In genomic region chr9:59487331-59487730, GRCm38 (mm10) we compare ENCODE assay signal across 8 mouse cellular contexts. TPM values are rescaled to one million over a fixed set of nuclear protein-coding genes. Genes with fewer than 3 reads are reported as not detected.
A peak's percentile ranks its signal among the peaks of the same experiment; 100 is the strongest.
DNase-seq lines count a peak whose midpoint lies in the region; ATAC-seq lines count a peak whose summit lies in the region.

No protein-coding gene starts in this region.

- DNase-seq in kidney, adult 11 months, result no peak
- DNase-seq in midbrain, embryonic 14.5 days, result no peak
- DNase-seq in urinary bladder, adult 18-20 months (ENCODE audit: low spot score in 2 of 2), result no peak
- no peak for DNase-seq in left cerebral cortex, postnatal 14 days (ENCODE audit: low spot score in 2 of 2)
- no peak for DNase-seq in ovary, postnatal 36 days (ENCODE audit: low spot score)

- H3K4me3 ChIP-seq in kidney, embryonic 16.5 days (ENCODE audit: low read length), result peak overlapping the region; percentile 99
- peak overlapping the region; percentile 95 for H3K4me3 ChIP-seq in brown adipose tissue, adult 24 weeks (ENCODE audit: insufficient read depth, low read depth, low read length)
- peak overlapping the region; percentile 98 for H3K4me3 ChIP-seq in hindbrain, embryonic 12.5 days
- peak overlapping the region; percentile 99 for H3K4me3 ChIP-seq in midbrain, embryonic 14.5 days (replicated peaks; ENCODE audit: low read depth, low read length)

- H3K9me3 ChIP-seq in kidney, embryonic 16.5 days (ENCODE audit: low read length), result no peaks in the 10 kb centered on the region
- no peaks in the 10 kb centered on the region for H3K9me3 ChIP-seq in hindbrain, embryonic 12.5 days (replicated peaks)
- H3K9me3 ChIP-seq in midbrain, embryonic 14.5 days (ENCODE audit: control insufficient read depth, low read length), result no peaks in the 10 kb centered on the region

- peak overlapping the region; percentile 97 for H3K9ac ChIP-seq in kidney, embryonic 16.5 days (replicated peaks; ENCODE audit: low read length)
- 0 out of 2 replicates have a peak overlapping the region, but pooled peaks have one; percentile 100 for H3K9ac ChIP-seq in hindbrain, embryonic 12.5 days
- peak overlapping the region; percentile 98 for H3K9ac ChIP-seq in midbrain, embryonic 14.5 days (replicated peaks; ENCODE audit: low read length)

- no peaks in the 10 kb centered on the region for H3K27me3 ChIP-seq in kidney, embryonic 16.5 days (ENCODE audit: insufficient read depth, low read length)
- no peaks in the 10 kb centered on the region for H3K27me3 ChIP-seq in hindbrain, embryonic 12.5 days
- no peaks in the 10 kb centered on the region for H3K27me3 ChIP-seq in midbrain, embryonic 14.5 days (ENCODE audit: control insufficient read depth, insufficient read depth, low read length)

- H3K4me2 ChIP-seq in kidney, embryonic 16.5 days (replicated peaks; ENCODE audit: low read depth, low read length), result peak overlapping the region; percentile 66
- peak overlapping the region; percentile 94 for H3K4me2 ChIP-seq in hindbrain, embryonic 12.5 days (replicated peaks)
- peak overlapping the region; percentile 92 for H3K4me2 ChIP-seq in midbrain, embryonic 14.5 days (ENCODE audit: low read length)

- H3K4me1 ChIP-seq in kidney, embryonic 16.5 days (ENCODE audit: insufficient read depth, low read length), result peaks cover 7% of the 10 kb centered on the region; the same call in 1 of the 2 replicates
- no peaks in the 10 kb centered on the region for H3K4me1 ChIP-seq in brown adipose tissue, adult 24 weeks (ENCODE audit: control insufficient read depth, insufficient read depth, insufficient read length, low read length)
- H3K4me1 ChIP-seq in hindbrain, embryonic 12.5 days, result peaks cover 13% of the 10 kb centered on the region
- peaks cover 19% of the 10 kb centered on the region for H3K4me1 ChIP-seq in midbrain, embryonic 14.5 days (ENCODE audit: control insufficient read depth, insufficient read depth, low read length)

- intact Hi-C loops in left cerebral cortex, postnatal 14 days (cut with DNase I), result loop anchor here (5.0 to 10.0 kb wide), 2 partner anchors 80 to 193 kb away; partner anchors contain the start of gene Adpgk

- no peak for ATAC-seq in kidney, embryonic 16.5 days (ENCODE audit: low FRiP score, low TSS enrichment)
- ATAC-seq in hindbrain, embryonic 12.5 days (ENCODE audit: low FRiP score), result no peak
- ATAC-seq in midbrain, embryonic 14.5 days (ENCODE audit: low FRiP score, low TSS enrichment), result no peak

- peak overlapping the region; percentile 97 for H3K27ac ChIP-seq in kidney, embryonic 16.5 days (ENCODE audit: low read length)
- peak overlapping the region; percentile 74 for H3K27ac ChIP-seq in brown adipose tissue, adult 24 weeks (replicated peaks; ENCODE audit: low read depth, low read length)
- H3K27ac ChIP-seq in hindbrain, embryonic 12.5 days, result peak overlapping the region; percentile 100
- peak overlapping the region; percentile 99 for H3K27ac ChIP-seq in midbrain, embryonic 14.5 days (replicated peaks; ENCODE audit: low read depth, low read length)

- no peaks in the 10 kb centered on the region for H3K36me3 ChIP-seq in kidney, embryonic 16.5 days (ENCODE audit: insufficient read depth, low read length)
- H3K36me3 ChIP-seq in hindbrain, embryonic 12.5 days, result no peaks in the 10 kb centered on the region
- no peaks in the 10 kb centered on the region for H3K36me3 ChIP-seq in midbrain, embryonic 14.5 days (ENCODE audit: control insufficient read depth, insufficient read depth, low read length)

RNA-seq across cellular contexts. Expression of gene Arih1, which starts 0.9 kb away (rescaled TPM):
- polyA plus RNA-seq in kidney, embryonic 16.5 days (2015; fragmentation: Nextera tagmentation; extraction: Ambion mirVana), result 12.4 and 13.6 TPM in 2 replicates
- 38.9 and 39.7 TPM in 2 replicates for polyA plus RNA-seq in brown adipose tissue, adult 24 weeks (2012; ENCODE audit: insufficient read depth, insufficient read length, missing spikeins)
- 24.1 and 25.6 TPM in 2 replicates for polyA plus RNA-seq in hindbrain, embryonic 12.5 days (2016; fragmentation: Nextera tagmentation; extraction: Ambion mirVana)
- polyA plus RNA-seq in midbrain, embryonic 14.5 days (2014; fragmentation: Nextera tagmentation; extraction: Ambion mirVana), result 17.0 and 19.6 TPM in 2 replicates
- total RNA-seq in left cerebral cortex, postnatal 14 days (2021), result 100 to 1,000 TPM; 105 to 110 TPM

RNA-seq across cellular contexts. Expression of gene Hexa, which starts 52.0 kb away (rescaled TPM):
- polyA plus RNA-seq in kidney, embryonic 16.5 days (2015; fragmentation: Nextera tagmentation; extraction: Ambion mirVana), result 69.7 and 78.1 TPM in 2 replicates
- 34.3 and 45.5 TPM in 2 replicates for polyA plus RNA-seq in brown adipose tissue, adult 24 weeks (2012; ENCODE audit: insufficient read depth, insufficient read length, missing spikeins)
- 54.6 and 60.6 TPM in 2 replicates for polyA plus RNA-seq in hindbrain, embryonic 12.5 days (2016; fragmentation: Nextera tagmentation; extraction: Ambion mirVana)
- 47.1 and 57.5 TPM in 2 replicates for polyA plus RNA-seq in midbrain, embryonic 14.5 days (2014; fragmentation: Nextera tagmentation; extraction: Ambion mirVana)
- total RNA-seq in left cerebral cortex, postnatal 14 days (2021), result 10 to 100 TPM; 40.1 to 43.3 TPM

RNA-seq across cellular contexts. Expression of gene Tmem202, which starts 52.3 kb away (rescaled TPM):
- polyA plus RNA-seq in kidney, embryonic 16.5 days (2015; fragmentation: Nextera tagmentation; extraction: Ambion mirVana), result 0.27 TPM in 1 of 2 replicates, not detected in the other
- not detected in 2 replicates for polyA plus RNA-seq in brown adipose tissue, adult 24 weeks (2012; ENCODE audit: insufficient read depth, insufficient read length, missing spikeins)
- polyA plus RNA-seq in hindbrain, embryonic 12.5 days (2016; fragmentation: Nextera tagmentation; extraction: Ambion mirVana), result not detected in 2 replicates
- polyA plus RNA-seq in midbrain, embryonic 14.5 days (2014; fragmentation: Nextera tagmentation; extraction: Ambion mirVana), result 0.46 and 0.74 TPM in 2 replicates
- 1 to 10 TPM; 2.0 to 3.5 TPM for total RNA-seq in left cerebral cortex, postnatal 14 days (2021)
